Mouse (Mus musculus) kidney, embryonic 15.5 days (tissue): ENCODE measurements around the gene Colgalt2. TPM values are rescaled to one million over a fixed set of nuclear protein-coding genes. Genes with fewer than 3 reads are reported as not detected.
A peak's percentile ranks its signal among the peaks of the same experiment; 100 is the strongest.

ENCODE experiments used
- ATAC-seq: fragments of 200-750 bp; cut with Nextera tagmentation; replicated peaks from 2 replicates; pipeline ENCODE4 v1.8.0; 2017; ENCODE audit warnings: moderate TSS enrichment; ENCODE audit not compliant: low FRiP score
- H3K27ac ChIP-seq: fragments of 300-500 bp; sonication (generic); 2 replicates; pipeline ENCODE4 v1.5.1; 2015; ENCODE audit warnings: mild to moderate bottlenecking, inconsistent platforms
- H3K27me3 ChIP-seq: fragments of 300-500 bp; sonication (generic); 2 replicates; pipeline ENCODE4 v1.6.1; 2015; ENCODE audit warnings: inconsistent platforms
- H3K36me3 ChIP-seq: fragments of 300-500 bp; sonication (generic); 2 replicates; pipeline ENCODE4 v1.6.1; 2015; ENCODE audit warnings: inconsistent platforms
- H3K4me1 ChIP-seq: fragments of 300-500 bp; sonication (generic); 2 replicates; pipeline ENCODE4 v1.6.1; 2015; ENCODE audit warnings: inconsistent platforms
- H3K4me2 ChIP-seq: fragments of 300-500 bp; sonication (generic); 2 replicates; pipeline ENCODE4 v1.6.1; 2015; ENCODE audit warnings: moderate library complexity, mild to moderate bottlenecking, inconsistent platforms
- H3K4me3 ChIP-seq: fragments of 300-500 bp; sonication (generic); replicated peaks from 2 replicates; pipeline ENCODE4 v1.5.1; 2015; ENCODE audit warnings: mild to moderate bottlenecking, inconsistent platforms
- H3K9ac ChIP-seq: fragments of 300-500 bp; sonication (generic); 2 replicates; pipeline ENCODE4 v1.6.1; 2015; ENCODE audit warnings: mild to moderate bottlenecking, inconsistent platforms
- H3K9me3 ChIP-seq: fragments of 300-500 bp; sonication (generic); replicated peaks from 2 replicates; pipeline ENCODE4 v1.6.1; 2016; ENCODE audit warnings: inconsistent platforms
- WGBS: fragments of 180-500 bp; shearing (Covaris S2); methylation state at CpG from one replicate; pipeline ENCODE4 v1.1.7; 2015; ENCODE audit warnings: mixed read lengths; 5-methylcytosine and 5-hydroxymethylcytosine counted together
- polyA plus RNA-seq: library from polyadenylated mRNA; unstranded; fragments of >200 nt; fragmentation: Nextera tagmentation; extraction: Ambion mirVana; gene quantifications from 2 replicates; pipeline ENCODE4 v1.2.1, GENCODE M21; 2015

The Colgalt2 gene
- polyA plus RNA-seq, 1 experiment from 2014 or later, result 1.5 TPM

DNA sequence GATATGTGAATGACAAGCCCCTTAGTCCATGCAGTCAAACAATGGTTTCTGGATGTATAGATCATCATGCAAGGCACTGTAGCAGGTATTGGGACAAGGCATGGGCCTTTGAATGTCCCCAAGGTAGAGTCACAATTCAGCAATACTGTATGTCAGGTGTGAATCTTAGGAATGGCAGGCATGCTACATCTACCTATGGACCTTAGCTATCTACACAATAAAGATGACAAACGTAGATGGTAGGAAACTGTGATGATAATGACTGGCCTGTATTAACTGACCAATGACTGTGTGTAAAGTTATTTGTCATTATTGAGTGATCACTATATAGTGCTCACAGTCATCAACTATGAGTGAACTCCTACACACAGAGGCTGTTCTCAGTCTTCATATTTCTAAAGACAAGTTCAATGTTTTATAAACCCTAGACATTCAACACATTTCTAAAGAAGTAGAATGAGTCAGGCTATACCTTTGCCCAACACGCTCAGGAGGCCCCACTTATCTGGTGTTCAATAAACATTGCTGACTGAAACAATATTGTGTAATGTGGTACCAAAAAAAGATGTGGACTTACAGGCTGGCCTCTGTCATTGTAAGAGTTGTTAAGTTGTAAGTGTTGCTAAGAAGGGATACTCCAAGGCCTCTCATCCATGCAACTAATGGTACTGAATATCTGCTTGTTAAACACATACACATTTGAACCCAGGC, 144.0 kb downstream of the Colgalt2 start:
- Histone ChIP-seq H3K4me3 (no peak overlapping the region), H3K27ac (0 out of 2 replicates have a peak overlapping the region, but pooled peaks have one; percentile 16), H3K9me3 (no peaks in the 10 kb centered on the region), H3K27me3 (no peaks in the 10 kb centered on the region), H3K4me2 (no peak overlapping the region), H3K9ac (no peak overlapping the region), H3K36me3 (peaks cover 83% of the 10 kb centered on the region), H3K4me1 (peaks cover 7% of the 10 kb centered on the region)
- ATAC-seq, result no peak
- WGBS, result 86% methylated on average over 2 of the region's 2 CpGs

GRCm38 (mm10) chr1:152549061-152549738, 149.6 kb downstream of the Colgalt2 start:
- peak; percentile 77 for ATAC-seq
- Histone ChIP-seq H3K4me1 (peaks cover 47% of the 10 kb centered on the region), H3K27me3 (no peaks in the 10 kb centered on the region), H3K4me3 (no peak overlapping the region), H3K9ac (no peak overlapping the region), H3K36me3 (peaks cover 57% of the 10 kb centered on the region), H3K9me3 (no peaks in the 10 kb centered on the region), H3K27ac (peak overlapping the region; percentile 88), H3K4me2 (no peak overlapping the region)
- 50% methylated on average over 13 of the region's 13 CpGs for WGBS

- Histone ChIP-seq H3K36me3 (peaks cover 62% of the 10 kb centered on the region), H3K4me1 (peaks cover 60% of the 10 kb centered on the region), H3K9ac (no peak overlapping the region), H3K4me2 (no peak overlapping the region), H3K27me3 (no peaks in the 10 kb centered on the region), H3K4me3 (no peak overlapping the region), H3K9me3 (no peaks in the 10 kb centered on the region), H3K27ac (peak overlapping the region; percentile 88)
- WGBS, result 58% methylated on average over 2 of the region's 2 CpGs
- ATAC-seq, result peak; percentile 61
These were observed 150.9 kb downstream of the Colgalt2 start for GRCm38 (mm10) chr1:152550544-152550943.

- Histone ChIP-seq H3K4me3 (no peak overlapping the region), H3K36me3 (peaks cover 58% of the 10 kb centered on the region), H3K4me1 (peaks cover 65% of the 10 kb centered on the region), H3K4me2 (no peak overlapping the region), H3K27me3 (no peaks in the 10 kb centered on the region), H3K9me3 (no peaks in the 10 kb centered on the region), H3K27ac (peak overlapping the region; percentile 88), H3K9ac (no peak overlapping the region)
- no peak for ATAC-seq
- WGBS, result 54% methylated on average over 3 of the region's 3 CpGs
These were observed 151.3 kb downstream of the Colgalt2 start for GRCm38 (mm10) chr1:152550973-152551372.

DNA sequence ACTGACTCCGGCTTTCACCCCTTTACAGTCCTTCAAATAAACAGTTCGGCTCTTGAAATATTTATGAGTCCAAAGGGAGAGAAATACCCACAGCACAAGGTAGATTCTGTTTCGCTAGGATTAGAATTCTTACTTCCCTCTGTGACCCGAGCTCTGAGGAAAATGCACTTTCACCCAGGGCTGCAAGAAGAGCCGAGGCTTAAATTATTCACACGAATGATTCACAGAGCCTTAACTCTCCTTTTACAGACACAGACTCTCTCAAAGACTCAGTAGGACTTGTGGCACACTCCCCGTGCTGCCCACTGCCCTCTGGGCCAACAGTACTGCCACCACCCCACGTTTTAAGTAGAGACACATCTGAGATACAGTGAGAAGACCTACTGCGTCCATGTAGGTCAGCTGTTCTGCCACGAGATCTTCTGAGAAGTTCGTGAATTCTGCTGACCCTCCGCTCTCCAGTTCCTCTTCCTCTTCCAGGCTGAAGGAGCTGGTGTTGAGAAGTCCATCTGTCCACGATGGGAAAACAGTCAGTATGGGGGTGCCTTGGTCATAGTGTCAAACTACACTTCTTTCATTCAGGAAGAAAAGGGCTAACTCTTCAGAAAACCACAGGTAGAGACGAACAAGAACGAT, 154.4 kb downstream of the Colgalt2 start:
- H3K4me1 ChIP-seq, result peaks cover 80% of the 10 kb centered on the region
- WGBS, result 42% methylated on average over 15 of the region's 15 CpGs
- no peak overlapping the region for H3K4me2 ChIP-seq
- no peaks in the 10 kb centered on the region for H3K9me3 ChIP-seq
- H3K4me3 ChIP-seq, result no peak overlapping the region
- H3K9ac ChIP-seq, result no peak overlapping the region
- H3K27me3 ChIP-seq, result no peaks in the 10 kb centered on the region
- peaks cover 34% of the 10 kb centered on the region for H3K36me3 ChIP-seq
- peak overlapping the region; percentile 77 for H3K27ac ChIP-seq
- no peak for ATAC-seq

DNA sequence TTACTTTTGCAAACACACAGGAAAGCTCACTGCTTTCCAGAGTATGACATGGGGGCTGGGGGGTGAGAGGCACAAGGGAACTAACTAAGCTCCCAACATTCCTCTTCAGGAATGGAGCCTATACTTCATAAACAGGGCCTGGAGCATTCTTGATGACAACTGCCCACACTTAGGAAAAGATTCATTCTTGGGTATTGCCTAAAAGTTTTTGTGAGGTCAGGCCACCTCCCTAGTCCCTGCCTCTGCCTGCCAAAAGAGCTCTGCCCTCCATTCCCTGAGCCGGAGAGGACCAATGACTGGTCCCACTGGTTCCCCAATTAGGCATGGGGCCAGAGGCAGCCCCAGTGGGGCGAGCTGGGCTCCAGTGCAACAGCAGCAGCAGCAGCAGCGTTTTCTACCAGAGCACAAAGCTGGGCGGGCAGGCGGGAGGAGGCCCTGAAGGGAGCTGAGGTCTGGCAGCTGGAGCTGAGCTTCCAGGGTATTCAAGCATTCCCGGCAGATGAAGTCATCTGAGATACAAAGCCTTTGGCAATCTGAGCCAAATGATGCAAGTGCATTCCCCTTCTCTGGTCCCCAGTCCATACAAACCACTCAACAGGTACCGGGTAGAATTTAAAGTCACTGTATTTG, 156.4 kb downstream of the Colgalt2 start:
- Histone ChIP-seq H3K4me1 (peaks cover 81% of the 10 kb centered on the region), H3K9ac (no peak overlapping the region; the same call in 1 of the 2 replicates), H3K9me3 (no peaks in the 10 kb centered on the region), H3K36me3 (peaks cover 27% of the 10 kb centered on the region), H3K4me3 (no peak overlapping the region), H3K27ac (peak overlapping the region; percentile 94), H3K4me2 (peak overlapping the region; percentile 22; the same call in 1 of the 2 replicates), H3K27me3 (no peaks in the 10 kb centered on the region)
- ATAC-seq, result peak; percentile 85
- WGBS, result 6% methylated on average over 7 of the region's 7 CpGs

DNA sequence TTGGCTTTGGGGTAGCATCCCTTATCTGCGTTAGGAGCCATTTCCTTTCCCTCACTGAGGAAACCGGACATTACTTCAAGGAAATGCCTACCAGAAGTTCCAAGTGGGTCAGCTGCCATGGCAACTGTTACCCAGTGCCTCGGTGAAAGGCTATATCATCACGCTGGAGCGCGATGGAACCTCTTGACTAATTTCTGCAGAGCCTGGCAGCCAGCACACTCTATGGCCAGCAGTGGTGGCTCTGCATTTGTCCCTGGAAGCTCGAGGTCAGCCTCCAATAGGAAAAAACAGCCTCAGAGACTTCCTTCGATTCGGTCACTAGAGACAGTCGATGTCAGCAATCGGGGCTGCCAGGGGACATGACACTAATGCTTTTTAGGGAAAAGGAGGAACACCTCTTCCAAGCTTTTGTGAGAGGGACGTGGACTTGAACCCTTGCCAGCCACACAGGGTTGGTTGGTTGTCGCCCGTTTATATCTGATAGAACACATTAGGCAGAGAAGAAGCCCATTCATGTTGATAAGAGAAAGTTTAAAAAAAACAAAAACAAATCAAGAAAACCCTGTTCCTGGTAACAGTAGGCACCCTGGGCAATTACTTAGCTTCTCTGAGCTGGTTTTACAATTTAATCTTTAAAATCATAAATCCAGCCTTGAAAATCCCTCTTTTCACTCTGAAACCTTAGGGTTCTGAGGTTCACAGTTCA, 157.1 kb downstream of the Colgalt2 start:
- peaks cover 21% of the 10 kb centered on the region for H3K36me3 ChIP-seq
- H3K4me2 ChIP-seq, result peak overlapping the region; percentile 22; the same call in 1 of the 2 replicates
- 46% methylated on average over 14 of the region's 14 CpGs for WGBS
- no peak overlapping the region for H3K4me3 ChIP-seq
- no peaks in the 10 kb centered on the region for H3K9me3 ChIP-seq
- no peaks in the 10 kb centered on the region for H3K27me3 ChIP-seq
- peak overlapping the region; percentile 94 for H3K27ac ChIP-seq
- H3K9ac ChIP-seq, result no peak overlapping the region
- peaks cover 79% of the 10 kb centered on the region for H3K4me1 ChIP-seq
- ATAC-seq, result peak; percentile 47; the same call in 1 of the 2 replicates

Other genes starting within 250 kb of the Colgalt2 start
- 88.5 and 92.0 TPM in 2 replicates for gene Tsen15, start 13.1 kb upstream of the Colgalt2 start, polyA plus RNA-seq